Mouse (Mus musculus) B cell, adult 2 months (primary cell): ENCODE data around the gene Brd4.

Experiments used
- DNase-seq, 2 experiments: peaks; one replicate each; pipeline ENCODE4 v3.0.0; 2022

The Brd4 gene

DNA sequence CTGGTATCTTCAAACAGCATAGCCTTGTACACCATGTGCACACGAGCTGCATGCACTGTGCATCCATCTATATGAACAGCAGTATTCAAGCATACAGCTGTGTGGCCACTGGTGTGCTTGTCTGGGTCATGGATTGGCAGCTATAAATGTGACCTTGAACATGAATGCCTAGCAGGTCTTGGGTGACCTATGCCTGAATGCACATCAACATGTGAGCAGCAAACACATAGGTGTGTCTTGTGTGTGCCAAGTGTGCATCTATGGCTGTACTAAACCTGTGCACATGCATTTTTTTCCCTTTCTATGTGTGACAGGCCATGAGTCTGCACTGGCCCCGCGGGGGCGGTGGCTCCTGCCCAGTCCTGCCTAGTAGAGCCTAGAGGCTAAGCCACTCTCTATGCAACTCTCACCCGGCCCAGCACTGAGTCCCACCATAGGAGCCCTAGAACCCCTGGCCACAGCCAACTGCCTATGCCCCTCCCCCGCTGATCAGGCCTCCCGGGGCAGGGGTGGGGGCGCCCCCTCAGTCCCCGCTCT, 119.2 kb downstream of the Brd4 start:
- DNase-seq = peak in 1 of 2 experiments; percentile 16

DNA sequence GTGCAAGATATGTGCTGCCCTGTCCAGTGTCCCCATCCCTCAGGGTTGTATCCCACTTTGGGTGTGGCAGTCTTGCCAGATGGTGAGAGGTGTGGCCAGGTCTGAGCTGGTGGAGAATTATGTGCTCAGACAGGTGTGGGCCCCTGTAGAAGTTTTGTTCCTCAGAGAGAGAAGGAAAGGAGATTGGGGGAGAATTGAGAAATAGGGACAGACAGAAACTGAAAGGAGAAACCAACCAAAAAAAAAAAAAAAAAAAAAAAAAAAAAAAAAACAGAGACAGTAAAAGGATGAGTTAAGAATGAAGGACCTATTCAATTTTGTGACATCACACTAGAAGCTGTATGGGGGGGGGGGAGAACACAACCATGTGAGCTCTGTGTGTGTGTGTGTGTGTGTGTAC, 119.7 kb downstream of the Brd4 start:
- no peak for DNase-seq

DNA sequence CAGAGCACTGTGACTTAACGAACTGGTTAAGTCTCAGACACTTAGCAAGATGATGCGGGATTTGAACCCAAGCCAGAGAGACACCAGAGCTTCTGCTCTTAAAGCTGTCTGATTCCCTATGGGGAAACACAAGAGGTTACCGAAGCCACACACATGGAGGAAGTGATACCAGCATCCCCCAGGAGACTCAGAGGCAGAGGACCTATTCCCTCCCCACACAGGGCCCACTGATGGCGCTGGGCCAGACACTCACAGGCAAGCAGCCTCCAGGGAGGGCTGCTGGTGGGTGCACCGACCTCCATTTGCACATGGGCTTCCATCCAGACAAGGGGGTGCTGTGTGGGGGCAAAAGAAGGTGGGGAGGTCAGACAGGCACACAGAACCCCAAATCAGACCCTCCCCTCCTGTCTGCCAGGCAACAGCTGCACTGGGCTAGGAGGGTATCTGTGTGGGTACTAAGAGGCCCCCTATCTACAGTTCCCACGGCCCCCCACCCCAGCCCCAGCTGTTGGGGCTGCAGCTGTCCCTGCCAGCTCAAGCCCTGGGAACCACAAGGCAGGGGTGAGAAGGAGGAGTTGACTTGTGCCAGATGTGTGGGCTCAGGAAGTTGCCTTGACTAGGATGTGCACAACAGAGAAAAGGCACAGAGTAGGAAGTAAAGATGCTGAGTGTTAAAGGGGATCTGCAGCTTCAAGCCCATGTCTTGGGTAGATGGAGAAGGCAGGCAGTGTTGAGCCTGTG, 120.4 kb downstream of the Brd4 start:
- peak; percentile 78 to 82 for DNase-seq

DNA sequence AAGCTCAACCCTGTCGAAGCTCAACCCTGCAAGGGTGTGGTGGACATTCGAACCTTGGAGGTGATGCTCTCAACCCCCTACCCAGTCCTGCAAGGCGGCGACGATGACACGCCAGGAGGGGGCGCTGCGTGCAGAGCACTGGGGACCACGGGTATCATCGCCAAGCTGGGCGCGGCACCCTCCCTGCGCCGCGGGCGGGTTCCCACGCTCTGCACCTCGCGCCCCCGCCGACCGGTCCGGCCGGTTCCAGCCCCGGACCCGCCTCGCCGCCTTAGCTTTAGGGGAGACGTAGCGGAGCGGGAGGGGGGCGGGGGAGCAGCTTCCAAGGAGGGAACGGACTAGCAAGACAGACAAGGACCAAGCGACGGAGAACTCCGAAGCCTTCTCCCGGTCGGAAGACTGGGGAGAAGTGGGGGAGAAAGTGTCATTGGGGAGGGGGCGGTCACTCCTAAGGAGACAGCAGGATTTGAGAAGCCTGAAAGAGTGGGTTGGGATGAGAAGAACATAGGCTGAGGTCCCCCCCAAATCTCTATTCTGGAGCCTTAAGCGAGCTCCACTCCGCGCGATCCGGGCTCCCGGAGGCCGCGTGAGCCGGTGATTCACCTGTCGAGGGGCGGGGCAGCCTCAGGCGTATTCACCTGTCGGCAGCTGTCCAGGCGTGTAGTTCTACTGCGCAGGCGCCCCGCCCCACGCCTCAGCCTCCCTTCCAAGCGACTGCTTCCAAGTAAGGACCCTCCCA, 122.2 kb downstream of the Brd4 start:
- DNase-seq = peak; percentile 66 to 68

GRCm38 (mm10) chr17:32160882-32161281, 123.6 kb downstream of the Brd4 start:
- no peak for DNase-seq

- no peak for DNase-seq
Measured at GRCm38 (mm10) chr17:32158841-32159240, 125.7 kb downstream of the Brd4 start.

DNA sequence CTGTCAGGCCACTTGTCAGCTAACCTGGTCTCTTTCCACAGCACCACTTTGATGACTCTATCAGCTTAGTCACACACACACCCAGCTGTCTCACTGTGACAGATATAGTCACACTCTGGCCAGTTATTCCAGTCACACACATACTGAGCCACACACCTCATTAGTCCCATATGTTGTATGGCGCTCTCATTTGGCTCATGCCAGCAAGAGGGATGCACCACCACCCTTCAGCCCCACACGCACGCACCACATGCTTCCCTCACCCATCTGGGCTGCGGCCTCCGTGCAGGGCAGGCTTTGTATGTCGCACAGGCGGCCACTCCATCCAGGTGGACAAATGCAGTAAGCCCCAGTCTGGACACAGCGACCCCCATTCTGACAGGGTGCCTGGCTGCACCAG, 137.8 kb downstream of the Brd4 start:
- DNase-seq = no peak
